Mouse (Mus musculus): ENCODE data around the gene Krtap22-2. TPM values are rescaled to one million over a fixed set of nuclear protein-coding genes. Genes with fewer than 3 reads are reported as not detected.
"Not testable (repeated sequence)": the region's sequence is repeated elsewhere in the genome, so short reads cannot be mapped to it uniquely, and the experiment has no call there.

The Krtap22-2 gene
- total RNA-seq (2017), result not detected in 3 replicates

- no peak for ATAC-seq (replicated peaks; ENCODE audit: insufficient number of reproducible peaks, low FRiP score, low TSS enrichment, poor library complexity, severe bottlenecking)
Measured at GRCm38 (mm10) chr16:89010659-89011058, at the start of gene Krtap22-2. TSS of gene Krtap22-2 (minus strand) at chr16:89010759.

GRCm38 (mm10) chr16:89047783-89048182 is 37.2 kb upstream of the Krtap22-2 start, which contains the start of gene Krtap6-5:
TSS of gene Krtap6-5 (minus strand) at chr16:89047883.
- ATAC-seq (replicated peaks; ENCODE audit: insufficient number of reproducible peaks, low FRiP score, low TSS enrichment, poor library complexity, severe bottlenecking), result no peak

GRCm38 (mm10) chr16:89041372-89041771 is 30.8 kb upstream of the Krtap22-2 start, which contains the start of gene Gm10228:
TSS of gene Gm10228 (minus strand) at chr16:89041472.
- ATAC-seq (replicated peaks; ENCODE audit: insufficient number of reproducible peaks, low FRiP score, low TSS enrichment, poor library complexity, severe bottlenecking), result not testable (repeated sequence)

GRCm38 (mm10) chr16:89031399-89031798 is 20.8 kb upstream of the Krtap22-2 start, which contains the start of gene Krtap6-1:
TSS of gene Krtap6-1 (plus strand) at chr16:89031699.
- not testable (repeated sequence) for ATAC-seq (replicated peaks; ENCODE audit: insufficient number of reproducible peaks, low FRiP score, low TSS enrichment, poor library complexity, severe bottlenecking)

GRCm38 (mm10) chr16:89014984-89015383 is 4.4 kb upstream of the Krtap22-2 start, which contains the start of gene Gm10229:
TSS of gene Gm10229 (plus strand) at chr16:89015284.
- ATAC-seq (replicated peaks; ENCODE audit: insufficient number of reproducible peaks, low FRiP score, low TSS enrichment, poor library complexity, severe bottlenecking), result not testable (repeated sequence)

GRCm38 (mm10) chr16:89013973-89014372 is 3.4 kb upstream of the Krtap22-2 start:
- ATAC-seq (replicated peaks; ENCODE audit: insufficient number of reproducible peaks, low FRiP score, low TSS enrichment, poor library complexity, severe bottlenecking), result no peak

- ATAC-seq (replicated peaks; ENCODE audit: insufficient number of reproducible peaks, low FRiP score, low TSS enrichment, poor library complexity, severe bottlenecking), result no peak
Measured at GRCm38 (mm10) chr16:88962773-88963172, 47.8 kb downstream of the Krtap22-2 start, which contains the start of gene Krtap16-3. TSS of gene Krtap16-3 (minus strand) at chr16:88962873.

Other genes with a start within 250 kb of the Krtap22-2 start
- gene 2310057N15Rik, start 236.6 kb downstream of the Krtap22-2 start, total RNA-seq (2017), result not detected in 3 replicates
- gene Gm5965, start 232.9 kb downstream of the Krtap22-2 start, total RNA-seq (2017), result not detected in 3 replicates
- not detected in 3 replicates for gene Gm20741, start 198.5 kb downstream of the Krtap22-2 start, total RNA-seq (2017)
- gene Krtap15, start 190.5 kb downstream of the Krtap22-2 start, total RNA-seq (2017), result not detected in 3 replicates
- not detected in 3 replicates for gene Krtap14, start 184.6 kb downstream of the Krtap22-2 start, total RNA-seq (2017)
- gene Krtap19-1, start 141.3 kb downstream of the Krtap22-2 start, total RNA-seq (2017), result not detected in 3 replicates
- gene Krtap19-2, start 136.5 kb downstream of the Krtap22-2 start, total RNA-seq (2017), result not detected in 3 replicates
- not detected in 3 replicates for gene Krtap19-3, start 132.7 kb downstream of the Krtap22-2 start, total RNA-seq (2017)
- gene Krtap19-4, start 125.7 kb downstream of the Krtap22-2 start, total RNA-seq (2017), result not detected in 3 replicates
- not detected in 3 replicates for gene Krtap19-5, start 114.3 kb downstream of the Krtap22-2 start, total RNA-seq (2017)
- gene Krtap19-9b, start 78.5 kb downstream of the Krtap22-2 start, total RNA-seq (2017), result not detected in 3 replicates
- gene Krtap16-3, start 47.9 kb downstream of the Krtap22-2 start, total RNA-seq (2017), result not detected in 3 replicates
- gene Gm10229, start 4.5 kb upstream of the Krtap22-2 start, total RNA-seq (2017), result not detected in 3 replicates
- gene Krtap6-1, start 20.9 kb upstream of the Krtap22-2 start, total RNA-seq (2017), result not detected in 3 replicates
- not detected in 3 replicates for gene Gm10228, start 30.7 kb upstream of the Krtap22-2 start, total RNA-seq (2017)
- gene Krtap6-5, start 37.1 kb upstream of the Krtap22-2 start, total RNA-seq (2017), result not detected in 3 replicates
- not detected in 3 replicates for gene 1110025L11Rik, start 53.2 kb upstream of the Krtap22-2 start, total RNA-seq (2017)
- not detected in 3 replicates for gene Krtap6-3, start 73.3 kb upstream of the Krtap22-2 start, total RNA-seq (2017)
- not detected in 3 replicates for gene Gm6358, start 130.1 kb upstream of the Krtap22-2 start, total RNA-seq (2017)
- not detected in 3 replicates for gene Gm10061, start 140.3 kb upstream of the Krtap22-2 start, total RNA-seq (2017)
- not detected in 3 replicates for gene Gm9789, start 147.2 kb upstream of the Krtap22-2 start, total RNA-seq (2017)
- gene Gm7735, start 158.7 kb upstream of the Krtap22-2 start, total RNA-seq (2017), result not detected in 3 replicates
- not detected in 3 replicates for gene 1110057P08Rik, start 164.0 kb upstream of the Krtap22-2 start, total RNA-seq (2017)
- not detected in 3 replicates for gene Krtap20-2, start 195.1 kb upstream of the Krtap22-2 start, total RNA-seq (2017)

Data from monocyte, adult 5-6 weeks (primary cell).